Mouse (Mus musculus) bone marrow, adult 2 months (tissue): ENCODE results near the gene Rasl10b.

Source experiments
- CTCF ChIP-seq: fragments of 200-500 bp; IDR thresholded peaks from 2 replicates; pipeline ENCODE4 v1.5.1; 2011; ENCODE audit warnings: low read length, control low read depth; ENCODE audit not compliant: control insufficient read depth, insufficient read depth
- POLR2A ChIP-seq: fragments of 200-500 bp; IDR thresholded peaks from 2 replicates; pipeline ENCODE4 v1.6.1; 2011; ENCODE audit warnings: low read depth, mild to moderate bottlenecking, control low read depth, low read length, borderline replicate concordance; ENCODE audit not compliant: control insufficient read depth

GRCm38 (mm10) chr11:83449298-83449697, 40.4 kb downstream of the Rasl10b start:
- TF ChIP-seq CTCF (no peak), POLR2A (no peak)
